Mouse (Mus musculus) skeletal muscle tissue, adult 2 months (tissue): ENCODE data around the gene Prnp.

Experiments
- DNase-seq: peaks from one replicate; pipeline ENCODE4 v3.0.0-alpha.2; 2012; ENCODE audit warnings: low read depth, low spot score

Prnp gene

DNA sequence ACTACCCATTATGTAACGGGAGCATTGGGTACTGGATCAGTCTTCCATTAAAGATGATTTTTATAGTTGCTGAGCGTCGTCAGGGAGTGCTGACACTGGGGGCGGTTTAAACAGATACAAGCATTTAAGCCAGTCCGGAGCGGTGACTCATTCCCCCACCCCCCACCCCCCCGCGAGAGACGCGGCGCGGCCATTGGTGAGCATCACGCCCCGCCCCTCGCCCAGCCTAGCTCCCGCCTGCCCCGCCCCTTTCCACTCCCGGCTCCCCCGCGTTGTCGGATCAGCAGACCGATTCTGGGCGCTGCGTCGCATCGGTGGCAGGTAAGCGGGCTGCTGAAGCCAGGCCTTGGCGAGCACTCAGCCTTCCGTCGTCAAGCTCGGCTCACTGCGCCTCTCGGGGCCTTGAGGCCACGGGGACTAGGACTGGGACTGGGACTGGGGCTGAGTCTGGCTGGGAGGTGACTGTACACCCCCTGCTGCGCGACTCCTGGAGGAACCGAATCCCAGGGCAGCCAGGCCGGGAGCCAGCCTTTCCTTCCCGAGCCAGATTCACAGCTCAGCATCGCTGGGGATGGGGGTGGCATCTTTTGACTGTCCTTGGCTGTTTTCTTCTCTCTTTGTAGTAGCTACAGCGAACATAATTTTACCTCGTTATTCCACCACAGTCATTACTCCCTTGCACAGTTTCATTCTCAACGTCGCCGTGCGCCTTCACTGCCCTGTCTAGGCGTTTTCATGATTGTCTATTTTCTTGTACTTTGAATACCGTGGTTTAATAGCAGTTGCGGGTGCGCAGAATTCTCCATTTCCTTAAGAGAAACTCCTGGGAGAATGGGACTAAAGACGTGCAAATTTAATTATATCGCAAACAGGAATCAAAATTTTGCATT, at the start of gene Prnp, which contains the start of gene Prn:
Gene Prnp, plus strand, starts transcription at position 246 of the 890 bp plus-strand sequence.
Gene Prn, plus strand, starts transcription at position 275 of the 890 bp plus-strand sequence.
- peak; percentile 94 for DNase-seq

DNA sequence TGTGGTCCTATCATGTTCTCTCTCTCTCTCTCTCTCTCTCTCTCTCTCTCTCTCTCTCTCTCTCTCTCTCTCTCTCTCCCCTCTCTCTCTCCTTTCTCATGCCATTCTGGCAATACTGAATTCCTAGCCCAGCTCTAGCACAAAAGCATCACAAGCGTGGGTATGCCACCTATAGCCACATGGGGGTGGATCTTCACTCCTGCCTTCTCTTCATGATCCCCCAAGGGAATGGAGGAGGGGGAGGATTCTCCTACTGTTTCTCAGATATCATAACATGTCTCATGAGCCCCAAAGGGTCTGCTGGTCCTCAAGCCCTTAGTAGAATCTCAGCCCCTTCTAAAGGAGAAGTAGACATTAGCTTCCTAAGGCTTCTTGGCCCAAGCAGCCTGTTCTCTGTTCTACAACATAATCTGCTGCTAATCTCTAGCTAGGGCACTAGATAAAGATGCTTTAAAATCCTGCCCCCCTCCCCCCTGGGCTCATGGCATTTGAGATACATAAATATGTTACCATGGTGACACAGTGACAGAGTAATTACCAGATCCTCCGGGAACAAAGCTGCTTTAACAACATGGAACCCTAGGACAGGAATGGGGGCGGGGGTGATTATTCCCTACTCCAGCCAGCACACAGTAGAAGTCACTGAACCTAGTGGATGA, 47.0 kb upstream of the Prnp start:
- no peak for DNase-seq

DNA sequence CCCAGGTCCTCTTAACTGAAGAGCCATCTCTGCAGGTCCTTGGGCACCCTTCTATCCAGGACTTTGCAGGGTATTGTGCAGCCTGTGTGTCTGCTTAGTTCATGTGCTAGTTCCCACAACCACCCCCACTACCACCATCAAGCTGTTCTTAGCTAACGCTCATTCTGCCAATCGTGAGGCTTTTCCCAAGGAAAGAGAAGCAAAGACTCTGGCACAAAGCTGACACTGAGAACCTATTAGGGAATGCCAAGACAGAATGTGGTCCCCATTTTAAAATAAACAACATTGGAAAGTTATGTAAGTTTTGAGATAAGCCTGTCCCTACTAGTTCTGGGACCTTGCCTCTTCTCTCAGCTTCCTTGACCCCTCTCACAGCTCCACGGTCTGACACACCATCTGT, 46.3 kb upstream of the Prnp start:
- no peak for DNase-seq

DNA sequence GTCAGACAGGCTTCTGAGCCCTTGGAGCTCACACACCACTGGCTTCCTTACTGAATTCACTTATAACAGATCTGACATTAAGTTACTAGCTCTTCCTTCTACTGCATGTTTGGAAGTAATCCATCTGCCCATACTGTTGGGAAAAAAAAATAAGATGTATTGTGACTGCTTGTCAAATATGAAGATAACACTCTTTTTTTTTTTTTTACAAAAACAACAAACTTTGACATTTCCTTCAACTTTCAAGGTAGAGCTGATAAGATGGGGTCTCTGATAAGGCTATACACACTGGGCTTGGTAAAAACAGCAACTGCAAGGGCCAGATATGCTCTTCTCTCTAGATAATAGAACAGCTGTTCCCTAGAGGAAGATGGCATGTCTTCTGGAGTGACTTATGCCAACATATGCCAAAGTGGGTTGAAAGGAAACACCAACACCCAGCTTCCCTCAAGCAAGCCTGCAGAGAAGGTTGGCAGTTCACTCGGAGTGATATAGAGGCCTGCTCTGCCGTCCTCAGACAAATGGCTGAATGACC, 45.4 kb upstream of the Prnp start:
- DNase-seq = no peak

DNA sequence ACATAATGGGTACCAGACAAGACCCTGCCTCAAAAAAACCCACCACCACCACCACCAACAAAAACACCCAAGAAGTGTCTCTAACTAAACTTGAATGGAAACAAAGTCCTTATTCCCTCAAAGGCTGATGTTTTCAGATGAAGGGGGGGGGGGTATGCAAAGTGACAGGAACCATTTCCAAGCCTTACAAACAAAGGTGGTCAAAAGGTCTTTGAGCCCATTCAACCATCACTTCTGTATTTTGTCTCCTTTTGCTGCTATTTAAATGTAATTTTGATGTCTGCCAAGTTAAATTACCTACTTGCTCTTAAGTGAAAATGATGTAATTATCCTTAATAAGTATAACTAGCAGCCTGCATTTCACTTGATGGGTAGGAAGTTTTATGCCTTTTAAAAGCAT, 43.1 kb upstream of the Prnp start:
- no peak for DNase-seq

DNA sequence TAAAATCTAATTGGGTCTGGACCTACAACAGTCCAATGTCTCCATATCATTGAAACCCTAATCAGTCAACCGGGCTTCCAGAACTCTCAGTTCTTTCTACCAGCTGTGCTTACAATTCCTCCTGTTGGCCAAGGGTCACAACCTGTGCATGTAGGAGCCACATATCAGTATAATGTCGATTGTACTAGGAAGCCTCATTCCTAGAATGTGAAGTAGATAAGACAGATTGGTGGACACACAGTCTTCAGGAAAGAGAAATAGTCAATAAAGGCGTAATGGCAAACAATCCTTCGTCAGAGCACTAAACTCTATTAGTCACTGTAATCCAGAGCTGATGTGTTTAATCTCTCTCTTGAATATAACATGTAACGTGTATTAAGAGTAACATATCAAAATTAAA, 40.7 kb upstream of the Prnp start:
- no peak for DNase-seq

DNA sequence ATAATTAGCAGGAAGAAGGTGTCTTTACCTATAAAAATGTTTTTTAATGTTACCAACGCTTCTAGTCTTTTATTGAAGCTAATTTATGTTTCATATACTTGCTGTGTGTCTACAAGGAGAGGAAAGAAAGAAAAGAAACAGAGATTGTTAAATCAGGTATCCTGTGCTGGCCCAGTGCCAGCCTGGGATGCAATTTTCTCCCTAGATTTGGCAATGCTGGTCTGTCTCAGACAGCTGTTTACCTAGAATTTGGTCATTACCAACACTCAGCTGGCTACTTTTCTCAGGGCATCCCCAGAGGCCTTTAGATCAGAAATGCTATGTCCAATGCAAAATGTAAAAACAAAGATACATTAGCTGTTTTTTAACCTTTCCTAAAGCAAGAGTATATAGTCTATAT, 36.4 kb upstream of the Prnp start:
- DNase-seq = no peak

DNA sequence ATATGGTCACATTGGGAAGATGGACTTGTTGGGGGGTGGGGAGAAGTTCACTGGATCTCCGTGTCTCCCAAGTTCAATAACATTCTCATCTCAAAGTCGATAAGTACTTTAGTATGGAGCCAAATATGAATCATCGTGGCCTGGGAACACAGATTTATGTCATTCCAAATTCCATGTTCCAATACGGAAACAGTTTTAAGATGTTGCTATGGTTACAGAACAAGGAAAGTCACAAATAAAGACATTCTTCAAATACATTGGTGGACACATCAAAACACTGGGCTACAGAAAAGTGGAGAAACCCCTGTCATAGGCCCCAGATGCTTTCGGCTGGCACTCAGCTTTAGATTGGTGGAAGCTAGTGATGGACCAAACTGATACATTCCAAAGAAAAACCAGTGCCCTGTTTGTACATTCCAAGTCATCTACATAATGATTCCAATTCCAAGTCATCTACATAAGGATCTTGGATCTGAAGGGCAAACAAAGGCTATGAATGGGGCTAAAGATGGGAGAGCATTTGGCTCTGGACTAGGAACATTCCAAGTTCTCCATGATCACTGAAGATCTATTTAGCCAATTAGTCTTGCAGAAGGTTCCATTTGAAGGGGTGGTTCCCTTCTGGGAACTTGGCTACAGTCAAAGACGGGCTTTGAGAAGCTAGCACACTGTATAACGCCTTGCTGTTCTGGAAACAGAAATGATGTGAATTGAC, 33.0 kb upstream of the Prnp start:
- DNase-seq = peak; percentile 42

DNA sequence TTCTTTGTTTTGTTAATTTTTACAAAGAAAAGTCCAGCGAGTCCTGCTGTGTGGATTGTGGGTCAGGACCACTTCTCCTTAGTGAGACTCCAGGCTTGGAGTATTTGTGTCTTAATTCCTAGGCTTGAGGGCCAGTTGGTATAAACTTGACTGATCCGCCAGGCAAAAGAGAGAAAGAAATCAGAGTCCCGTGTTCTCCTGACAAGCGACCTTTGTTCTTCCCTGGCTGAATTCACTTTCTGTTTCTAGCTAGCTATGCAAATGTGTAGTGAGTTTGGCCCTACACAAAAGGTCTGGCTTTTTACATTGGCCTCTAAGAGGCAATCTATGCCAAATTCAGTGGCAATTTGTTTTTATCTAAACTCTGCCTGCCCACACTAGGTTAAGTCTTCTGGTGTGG, 28.0 kb upstream of the Prnp start:
- no peak for DNase-seq

DNA sequence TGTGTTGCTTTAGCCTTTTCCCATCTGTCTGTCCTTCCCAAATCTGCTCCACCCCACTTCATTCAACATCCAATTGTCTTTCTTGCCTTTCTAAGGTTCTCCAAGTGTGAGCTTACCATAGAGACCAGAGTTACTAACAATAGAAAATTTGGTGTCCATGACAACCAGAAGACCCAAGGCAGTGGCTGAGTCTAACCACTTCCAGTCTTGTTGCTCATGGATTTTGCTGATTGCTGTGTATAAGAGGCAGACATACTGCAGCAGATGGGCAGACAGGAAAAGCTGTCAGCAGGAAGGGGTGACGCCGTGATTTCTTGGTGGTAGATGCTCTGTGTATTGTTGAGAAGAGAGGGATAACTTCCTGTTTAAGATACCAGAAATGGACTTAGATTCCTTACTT, 26.6 kb upstream of the Prnp start:
- DNase-seq = no peak

DNA sequence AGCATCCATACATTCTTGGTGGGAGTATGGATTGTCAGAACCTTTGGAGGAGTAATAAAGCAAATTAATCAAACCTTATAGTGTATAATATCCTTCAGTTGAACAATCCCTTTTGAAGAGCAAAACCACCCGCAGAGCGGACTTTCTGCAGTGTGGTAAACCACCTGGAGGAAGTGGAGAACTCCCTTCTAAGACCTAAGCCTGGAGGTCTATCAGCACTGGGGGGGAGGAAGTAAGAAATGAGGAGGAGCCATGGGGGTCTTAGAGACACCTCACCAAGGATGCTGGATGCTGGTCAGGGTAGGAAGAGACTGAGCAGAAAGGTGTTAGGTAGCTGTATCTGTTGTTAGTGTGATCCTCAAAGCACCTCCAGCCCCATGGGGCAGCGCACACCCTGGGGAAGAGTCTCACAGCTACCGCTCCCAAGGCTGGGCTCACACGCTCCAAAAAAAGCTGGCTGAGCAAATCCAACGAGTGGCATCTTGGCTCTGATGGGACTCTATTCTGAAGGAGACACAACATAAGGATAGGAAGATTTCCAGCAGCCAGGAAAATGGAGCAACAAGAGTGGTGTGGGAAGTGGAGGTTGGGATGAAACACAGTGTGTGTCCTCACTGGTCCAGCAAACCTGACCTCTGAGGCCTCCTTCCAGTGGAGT, 23.1 kb upstream of the Prnp start:
- DNase-seq = no peak

DNA sequence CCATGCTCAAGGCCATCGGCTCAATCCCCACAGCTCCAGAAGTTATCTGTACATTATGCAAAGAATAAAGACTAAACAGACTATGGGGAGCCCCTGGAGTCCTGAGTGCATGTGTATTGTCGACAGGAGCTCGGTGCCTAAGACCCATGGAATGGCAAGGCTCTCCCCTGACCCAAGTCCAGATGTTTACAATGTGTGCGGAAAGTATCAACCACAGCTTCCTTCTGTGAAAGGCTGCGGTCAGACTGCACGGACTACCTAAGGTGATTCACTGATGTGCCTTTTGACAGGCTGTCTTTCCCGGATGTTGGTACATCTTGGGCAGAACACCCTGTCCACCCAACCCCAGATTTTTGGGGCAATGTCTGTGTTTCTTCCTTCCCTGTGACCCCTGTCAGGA, 21.5 kb upstream of the Prnp start:
- DNase-seq = no peak

DNA sequence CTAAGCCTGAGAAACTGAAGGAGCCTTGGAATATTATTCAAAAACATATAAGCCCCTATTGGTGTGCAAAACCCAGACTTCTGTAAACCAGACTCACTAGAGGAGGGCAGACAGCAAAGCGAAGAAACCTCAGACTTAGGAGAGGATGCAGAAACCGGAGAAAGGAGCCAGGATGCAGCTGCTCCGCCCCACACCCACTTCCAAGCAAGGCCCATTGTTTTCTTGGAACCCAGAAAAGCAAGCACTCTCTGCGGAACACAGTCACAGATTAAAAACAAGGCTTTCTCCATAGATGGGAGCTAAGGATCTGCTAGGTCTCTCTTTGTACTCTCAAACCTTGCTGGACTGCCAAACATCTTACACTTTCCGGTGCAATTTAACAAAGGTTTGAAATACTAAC, 17.2 kb upstream of the Prnp start:
- DNase-seq = no peak

DNA sequence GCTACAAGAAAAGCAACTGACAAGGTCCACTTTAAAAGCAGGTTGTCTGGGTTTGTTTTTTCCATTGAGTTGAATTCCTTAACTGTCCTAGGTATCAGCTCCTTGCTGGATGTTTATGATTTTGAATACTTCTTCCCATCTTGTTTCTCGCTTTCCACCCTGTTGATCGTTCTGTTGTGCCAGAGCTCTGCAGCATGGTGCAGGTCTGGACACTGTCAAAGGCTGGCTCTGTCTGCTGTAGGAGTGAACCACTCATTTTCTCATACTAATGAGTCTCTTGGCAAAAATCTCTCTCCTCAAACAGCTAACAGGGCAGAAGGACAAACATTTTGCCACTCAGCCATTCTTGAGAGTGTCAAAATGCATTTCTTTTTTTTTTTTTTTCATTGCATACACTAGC, 14.6 kb upstream of the Prnp start:
- DNase-seq = no peak

DNA sequence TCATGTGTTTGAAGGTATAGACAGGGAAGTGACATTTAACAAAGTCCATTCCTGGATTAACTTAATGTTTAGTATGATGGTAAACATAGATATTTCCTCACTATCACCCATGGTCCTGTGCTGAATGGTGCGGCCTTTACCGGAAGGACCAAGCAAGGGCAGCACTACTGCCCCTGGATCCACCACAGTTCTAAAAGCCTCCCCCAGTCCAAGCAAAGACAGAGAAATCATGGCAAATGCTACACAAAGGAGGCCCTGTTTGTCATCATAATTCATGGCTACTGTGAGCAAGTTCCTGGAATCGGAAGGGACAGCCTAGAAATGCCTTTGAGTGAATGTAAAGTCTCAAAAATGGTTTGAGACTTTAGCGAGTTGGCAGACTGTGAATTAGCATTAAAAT, 13.7 kb upstream of the Prnp start:
- DNase-seq = no peak

DNA sequence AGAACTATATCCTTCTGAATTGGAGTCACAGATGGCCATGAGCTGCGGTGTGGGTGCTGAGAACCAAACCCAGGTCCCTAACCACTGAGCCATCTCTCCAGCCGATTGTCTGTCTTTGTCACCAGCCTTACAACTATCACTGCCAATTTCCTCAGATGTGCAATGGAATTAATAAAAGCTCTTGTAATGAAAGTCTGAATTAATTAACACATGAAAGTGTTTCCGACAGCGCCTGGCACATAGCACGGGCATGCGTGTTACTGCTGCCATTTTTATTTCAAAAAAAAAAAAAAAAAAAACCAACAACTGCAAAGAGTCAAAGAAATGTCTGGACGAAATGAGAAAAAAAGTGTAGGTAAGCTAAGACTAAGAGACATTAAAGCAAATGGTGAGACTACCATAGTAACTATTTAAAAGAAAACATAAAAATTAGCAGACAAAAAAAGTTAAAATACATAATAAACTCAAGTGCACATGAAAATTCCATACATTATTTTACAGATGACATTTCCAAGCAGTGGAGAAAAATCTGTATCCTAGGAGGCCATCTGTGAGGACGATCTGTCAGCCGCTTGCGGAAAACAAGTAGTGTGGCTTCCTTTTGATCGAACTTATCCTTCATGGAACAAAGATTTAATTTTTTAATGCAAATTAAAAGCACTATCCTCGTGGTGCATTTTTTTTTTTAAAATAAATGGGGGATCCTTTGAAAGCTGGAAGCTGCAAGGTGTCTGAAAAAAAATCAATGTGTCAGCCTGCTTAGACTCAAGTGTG, 12.2 kb upstream of the Prnp start:
- no peak for DNase-seq

DNA sequence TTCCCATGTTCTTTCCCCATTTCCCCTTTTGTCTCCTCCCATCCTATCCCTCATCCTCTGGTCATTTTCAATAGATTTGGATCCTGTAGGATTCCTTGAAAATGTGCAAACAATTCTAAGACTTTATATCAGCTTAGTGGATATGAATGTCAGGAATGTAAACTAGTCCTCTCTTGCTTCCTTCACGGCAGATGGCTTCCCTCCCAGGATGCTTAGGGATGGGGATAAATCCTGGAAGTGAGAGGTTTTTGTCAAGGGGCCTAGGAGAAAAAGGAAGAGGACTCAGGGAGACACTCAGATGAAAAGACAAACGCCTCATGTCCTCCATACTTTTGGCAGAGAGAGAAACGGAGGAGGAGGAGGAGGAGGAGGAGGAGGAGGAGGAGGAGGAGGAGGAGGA, 7.3 kb upstream of the Prnp start:
- DNase-seq = no peak

DNA sequence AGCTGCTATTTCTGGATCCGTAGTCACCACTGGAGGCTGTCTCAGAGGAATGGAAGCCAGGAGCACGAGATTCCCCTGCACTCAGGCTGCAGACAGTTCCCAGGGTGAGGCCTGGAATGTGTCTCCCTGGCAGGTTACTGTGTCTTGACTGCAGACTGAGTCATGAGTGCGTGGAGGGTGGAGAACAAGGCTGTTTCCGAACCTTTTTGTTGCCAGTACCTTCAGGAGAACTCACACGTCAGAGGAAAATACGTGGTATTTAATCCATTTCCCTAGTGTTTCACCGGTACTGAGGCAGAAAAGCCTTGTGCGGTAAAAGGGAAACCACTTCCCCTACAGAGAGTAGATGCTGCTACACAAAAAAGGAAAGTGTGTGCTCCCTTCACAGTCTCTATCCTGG, 6.9 kb upstream of the Prnp start:
- peak; percentile 81 for DNase-seq

DNA sequence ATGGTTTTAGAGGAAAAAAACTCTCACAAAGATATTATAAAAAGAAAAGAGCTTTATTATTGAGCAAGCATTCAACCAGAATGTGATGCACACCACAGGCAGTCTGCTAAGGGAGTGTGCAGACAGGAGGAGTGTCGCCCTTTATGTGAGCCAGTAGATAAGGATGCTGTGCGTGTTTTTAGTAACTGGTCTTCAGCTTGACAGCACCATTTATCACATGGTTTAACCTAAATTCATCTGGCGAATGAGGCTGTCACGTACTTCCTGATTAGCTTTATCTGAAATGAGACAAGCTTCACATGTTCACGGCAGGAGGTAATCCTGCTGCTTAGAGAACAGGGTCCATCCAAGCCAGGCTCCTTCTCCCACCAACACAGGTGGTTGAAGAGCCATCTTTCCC, 4.7 kb upstream of the Prnp start:
- no peak for DNase-seq

DNA sequence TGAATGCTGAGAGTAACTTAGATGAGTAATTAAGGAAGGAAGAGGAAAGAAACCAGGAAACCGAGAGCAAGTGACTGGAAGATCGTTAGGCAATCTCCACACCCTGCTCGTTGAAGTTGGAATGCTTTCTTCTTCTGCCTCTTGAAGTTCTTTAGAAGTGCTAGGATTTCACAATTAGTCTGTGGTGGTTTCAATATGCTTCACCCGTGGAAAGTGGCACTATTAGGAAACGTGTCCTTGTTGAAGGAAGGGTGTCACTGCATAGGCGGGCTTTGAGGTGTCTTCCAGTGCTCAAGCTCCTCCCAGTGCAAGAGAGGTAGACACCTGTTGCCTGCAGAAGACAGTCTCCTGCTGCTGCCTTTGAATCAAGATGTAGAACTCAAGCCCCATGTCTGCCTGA, 4.0 kb upstream of the Prnp start:
- no peak for DNase-seq

DNA sequence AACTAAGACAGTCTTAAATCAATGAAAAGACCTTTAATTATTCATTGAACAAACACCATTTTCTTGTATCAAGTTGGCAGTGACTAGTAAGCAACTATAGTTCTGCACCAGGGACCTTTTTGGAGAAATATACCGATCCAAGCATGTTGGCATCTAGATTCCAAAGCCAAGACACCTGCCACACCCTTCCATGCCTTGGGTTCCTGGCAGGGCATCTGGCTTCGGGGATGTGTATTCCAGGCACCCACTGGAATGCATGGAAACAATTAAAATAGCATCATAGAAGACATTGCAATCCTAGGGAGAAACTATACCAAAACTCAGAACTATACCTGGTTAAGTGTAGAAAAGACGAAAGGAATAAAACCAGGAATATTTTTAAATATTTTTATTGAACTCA, 3.5 kb upstream of the Prnp start:
- no peak for DNase-seq
